Mouse (Mus musculus) cerebellum, adult (tissue): ENCODE measurements around the gene Hibch.

ENCODE experiments used
- ATAC-seq: cut with Nextera tagmentation; 2 replicates; pipeline ENCODE4 v1.9.2; 2017; ENCODE audit warnings: mild to moderate bottlenecking, moderate library complexity, mixed read lengths; ENCODE audit not compliant: insufficient number of reproducible peaks, low FRiP score, low TSS enrichment

The Hibch gene

GRCm38 (mm10) chr1:52844782-52845665 is at the start of gene Hibch:
Hibch (plus strand) TSS chr1:52844929.
- peak; percentile 99 for ATAC-seq

GRCm38 (mm10) chr1:52795927-52796326 is 48.8 kb upstream of the Hibch start:
- ATAC-seq: no peak

GRCm38 (mm10) chr1:52799056-52799726 is 45.5 kb upstream of the Hibch start:
- no peak for ATAC-seq

GRCm38 (mm10) chr1:52799772-52800171 is 45.0 kb upstream of the Hibch start:
- peak; percentile 57; the same call in 1 of the 2 replicates for ATAC-seq

GRCm38 (mm10) chr1:52800340-52800740 is 44.4 kb upstream of the Hibch start:
- ATAC-seq: no peak

- ATAC-seq: no peak
Measured at GRCm38 (mm10) chr1:52801651-52802050, 43.1 kb upstream of the Hibch start.

- ATAC-seq: no peak
Measured at GRCm38 (mm10) chr1:52802406-52802975, 42.2 kb upstream of the Hibch start.

- no peak for ATAC-seq
Measured at GRCm38 (mm10) chr1:52805041-52805440, 39.7 kb upstream of the Hibch start.

- ATAC-seq: no peak
Measured at GRCm38 (mm10) chr1:52808456-52808855, 36.3 kb upstream of the Hibch start.

GRCm38 (mm10) chr1:52816232-52816891 is 28.4 kb upstream of the Hibch start:
- no peak for ATAC-seq

- ATAC-seq: peak; percentile 89
Measured at GRCm38 (mm10) chr1:52816910-52817812, 27.6 kb upstream of the Hibch start, which contains the start of gene Inpp1. Inpp1 (minus strand) TSS chr1:52817688.

GRCm38 (mm10) chr1:52817813-52818147 is 26.9 kb upstream of the Hibch start:
- no peak; the same call in 1 of the 2 replicates for ATAC-seq

GRCm38 (mm10) chr1:52839099-52839498 is 5.6 kb upstream of the Hibch start:
- ATAC-seq: no peak

- no peak for ATAC-seq
Measured at GRCm38 (mm10) chr1:52844354-52844753, 375 bp upstream of the Hibch start.

GRCm38 (mm10) chr1:52846556-52846955 is 1.8 kb downstream of the Hibch start:
- ATAC-seq: no peak

- no peak for ATAC-seq
Measured at GRCm38 (mm10) chr1:52849422-52849821, 4.7 kb downstream of the Hibch start.

- peak; percentile 70 for ATAC-seq
Measured at GRCm38 (mm10) chr1:52854029-52854428, 9.3 kb downstream of the Hibch start.

GRCm38 (mm10) chr1:52855904-52856601 is 11.3 kb downstream of the Hibch start:
- ATAC-seq: no peak

- ATAC-seq: no peak
Measured at GRCm38 (mm10) chr1:52864220-52864619, 19.5 kb downstream of the Hibch start.
